ENCODE assay signal across 19 mouse cellular contexts in genomic region chr1:193697001-193697400, GRCm38 (mm10).
A peak's percentile ranks its signal among the peaks of the same experiment; 100 is the strongest.
DNase-seq lines count a peak whose midpoint lies in the region; ATAC-seq and TF ChIP-seq lines count a peak whose summit lies in the region.
"Had no signal": no experiment of that assay in that cellular context is flagged by ENCODE, and none has a peak within 500 bp of the region (broad histone marks: within the 10 kb centered on the region; RNA-seq: fewer than 3 reads in every experiment).

No protein-coding gene starts in this region.

- H3K4me3 ChIP-seq in kidney, adult 2 months (ENCODE audit: insufficient read depth, low read depth, low read length) = no peak overlapping the region
- H3K4me3 ChIP-seq in kidney, embryonic 15.5 days (replicated peaks) = no peak overlapping the region
- H3K4me3 ChIP-seq: embryonic facial prominence, embryonic 13.5 days; hindbrain, embryonic 12.5 days had no signal

- no peaks in the 10 kb centered on the region for H3K4me1 ChIP-seq in kidney, adult 2 months (ENCODE audit: control insufficient read depth, insufficient read depth, low read length)
- H3K4me1 ChIP-seq in kidney, embryonic 15.5 days = peaks cover 8% of the 10 kb centered on the region; the same call in 1 of the 2 replicates

- ATAC-seq in kidney, embryonic 15.5 days (replicated peaks; ENCODE audit: low FRiP score) = no peak
- ATAC-seq: forebrain, embryonic 14.5 days had no signal

- H3K9me3 ChIP-seq in kidney, embryonic 15.5 days (replicated peaks) = no peaks in the 10 kb centered on the region
- H3K9me3 ChIP-seq: embryonic facial prominence, embryonic 13.5 days; G1E; hindbrain, embryonic 12.5 days had no signal

- no peak for TF ChIP-seq POLR2A in kidney, adult 2 months (IDR thresholded peaks at IDR 0.05; ENCODE audit: low read depth, low read length)

- 56% methylated on average over 4 of the region's 4 CpGs for WGBS in kidney, adult 2 months
- 60% methylated on average over 4 of the region's 4 CpGs for WGBS in kidney, embryonic 15.5 days

- peak; percentile 7 for DNase-seq in adrenal gland, postnatal 14 days
- DNase-seq in adrenal gland, postnatal 25 days = no peak
- peak; percentile 67 for DNase-seq in kidney, adult 2 months
- DNase-seq in kidney, postnatal 10 days = peak; percentile 20
- DNase-seq in lung, postnatal 25 days (ENCODE audit: low spot score) = peak; percentile 49
- no peak for DNase-seq in thymus, postnatal 14 days
- DNase-seq: cerebellum, adult 11 months; cerebellum, postnatal 10 days; gastrocnemius, postnatal 14 days; heart, postnatal 10 days; lung, embryonic 14.5 days; right cerebral cortex, adult 18-20 months; thymus, postnatal 36 days had no signal

- no peaks in the 10 kb centered on the region for H3K36me3 ChIP-seq in kidney, adult 2 months (ENCODE audit: control insufficient read depth, insufficient read depth, low read length)
- H3K36me3 ChIP-seq in kidney, embryonic 15.5 days = no peaks in the 10 kb centered on the region
- H3K36me3 ChIP-seq: embryonic facial prominence, embryonic 13.5 days; G1E; hindbrain, embryonic 12.5 days had no signal

- no peak overlapping the region for H3K27ac ChIP-seq in kidney, adult 2 months (ENCODE audit: insufficient read depth, low read depth, low read length)
- H3K27ac ChIP-seq in kidney, embryonic 15.5 days = no peak overlapping the region
- H3K27ac ChIP-seq: embryonic facial prominence, embryonic 13.5 days; hindbrain, embryonic 12.5 days had no signal

- no peak overlapping the region for H3K9ac ChIP-seq in kidney, embryonic 15.5 days
- H3K9ac ChIP-seq: embryonic facial prominence, embryonic 13.5 days; hindbrain, embryonic 12.5 days; lung, embryonic 14.5 days had no signal

- no peak overlapping the region for H3K4me2 ChIP-seq in kidney, embryonic 15.5 days
- H3K4me2 ChIP-seq: embryonic facial prominence, embryonic 13.5 days; hindbrain, embryonic 12.5 days; liver, embryonic 11.5 days; lung, embryonic 14.5 days had no signal

- no peaks in the 10 kb centered on the region for H3K27me3 ChIP-seq in kidney, adult 2 months (replicated peaks; ENCODE audit: control insufficient read depth, insufficient read depth, low read length)
- 0 out of 2 replicates have a peak, but pooled peaks cover 5% of the 10 kb centered on the region for H3K27me3 ChIP-seq in kidney, embryonic 15.5 days
- H3K27me3 ChIP-seq: embryonic facial prominence, embryonic 13.5 days had no signal

- no peak for TF ChIP-seq CTCF in kidney, adult 2 months (conservative IDR thresholded peaks at IDR 0.05; ENCODE audit: insufficient read depth, insufficient read length, low read depth, low read length)

Comparison
In these comparisons a context has a peak if more than half of its experiments do, and no peak if none do; other contexts are left out.
1. DNase-seq: peak in adrenal gland, postnatal 14 days (single experiment), kidney, adult 2 months (single experiment), kidney, postnatal 10 days (single experiment) and lung, postnatal 25 days (single experiment); none in adrenal gland, postnatal 25 days (single experiment) and thymus, postnatal 14 days (single experiment).